Mouse (Mus musculus): Measurements from ENCODE around the gene Csde1. TPM values are rescaled to one million over a fixed set of nuclear protein-coding genes. Genes with fewer than 3 reads are reported as not detected.

Csde1 gene
- polyA plus RNA-seq (2014; fragmentation: Illumina TruSeq; extraction: RNeasy Lipid Tissue Mini Kit (QIAGEN cat#74804); ENCODE audit: low read depth, low replicate concordance): 692 TPM

GRCm38 (mm10) chr3:103020249-103020942 is at the start of gene Csde1:
Gene Csde1, plus strand, starts transcription at chr3:103020426.

GRCm38 (mm10) chr3:102995605-102996321 is 24.5 kb upstream of the Csde1 start, which contains the start of gene Sike1:
Gene Sike1, plus strand, starts transcription at chr3:102995708.

GRCm38 (mm10) chr3:103058207-103059157 is 38.3 kb downstream of the Csde1 start, which contains the start of gene Nras:
Gene Nras, plus strand, starts transcription at chr3:103058285.

GRCm38 (mm10) chr3:103073771-103074170 is 53.5 kb downstream of the Csde1 start, which contains the start of gene Ampd1:
Gene Ampd1, plus strand, starts transcription at chr3:103074014.

GRCm38 (mm10) chr3:103102454-103103390 is 82.5 kb downstream of the Csde1 start, which contains the start of gene Dennd2c:
Gene Dennd2c, plus strand, starts transcription at chr3:103102604.

Other genes starting within 250 kb of the Csde1 start
- gene Tshb, start 237.7 kb upstream of the Csde1 start, polyA plus RNA-seq (2014; fragmentation: Illumina TruSeq; extraction: RNeasy Lipid Tissue Mini Kit (QIAGEN cat#74804); ENCODE audit: low read depth, low replicate concordance): not detected
- 2.9 TPM for gene Sycp1, start 84.3 kb upstream of the Csde1 start, polyA plus RNA-seq (2014; fragmentation: Illumina TruSeq; extraction: RNeasy Lipid Tissue Mini Kit (QIAGEN cat#74804); ENCODE audit: low read depth, low replicate concordance)
- 1.0 TPM for gene Nr1h5, start 56.3 kb upstream of the Csde1 start, polyA plus RNA-seq (2014; fragmentation: Illumina TruSeq; extraction: RNeasy Lipid Tissue Mini Kit (QIAGEN cat#74804); ENCODE audit: low read depth, low replicate concordance)
- 164 TPM for gene Sike1, start 24.7 kb upstream of the Csde1 start, polyA plus RNA-seq (2014; fragmentation: Illumina TruSeq; extraction: RNeasy Lipid Tissue Mini Kit (QIAGEN cat#74804); ENCODE audit: low read depth, low replicate concordance)
- gene Nras, start 37.9 kb downstream of the Csde1 start, polyA plus RNA-seq (2014; fragmentation: Illumina TruSeq; extraction: RNeasy Lipid Tissue Mini Kit (QIAGEN cat#74804); ENCODE audit: low read depth, low replicate concordance): 63.0 TPM
- not detected for gene Ampd1, start 53.6 kb downstream of the Csde1 start, polyA plus RNA-seq (2014; fragmentation: Illumina TruSeq; extraction: RNeasy Lipid Tissue Mini Kit (QIAGEN cat#74804); ENCODE audit: low read depth, low replicate concordance)
- gene Dennd2c, start 82.2 kb downstream of the Csde1 start, polyA plus RNA-seq (2014; fragmentation: Illumina TruSeq; extraction: RNeasy Lipid Tissue Mini Kit (QIAGEN cat#74804); ENCODE audit: low read depth, low replicate concordance): 3.6 TPM
- 119 TPM for gene Bcas2, start 151.2 kb downstream of the Csde1 start, polyA plus RNA-seq (2014; fragmentation: Illumina TruSeq; extraction: RNeasy Lipid Tissue Mini Kit (QIAGEN cat#74804); ENCODE audit: low read depth, low replicate concordance)

Measured in sigmoid colon, adult 10 weeks (tissue).